Mouse (Mus musculus) olfactory bulb, adult 2 months (tissue): ENCODE results near the gene Bpifb1.
"Not testable (repeated sequence)": the region's sequence is repeated elsewhere in the genome, so short reads cannot be mapped to it uniquely, and the experiment has no call there.

ENCODE experiments used
- CTCF ChIP-seq: fragments of 200-500 bp; IDR thresholded peaks from 2 replicates; pipeline ENCODE4 v1.5.1; 2012; ENCODE audit warnings: low read depth, mild to moderate bottlenecking, low read length, moderate library complexity; ENCODE audit not compliant: insufficient read depth
- POLR2A ChIP-seq: fragments of 200-500 bp; IDR thresholded peaks from 2 replicates; pipeline ENCODE4 v1.6.1; 2012; ENCODE audit warnings: mild to moderate bottlenecking, low read depth, low read length, moderate library complexity; ENCODE audit not compliant: insufficient read depth

DNA sequence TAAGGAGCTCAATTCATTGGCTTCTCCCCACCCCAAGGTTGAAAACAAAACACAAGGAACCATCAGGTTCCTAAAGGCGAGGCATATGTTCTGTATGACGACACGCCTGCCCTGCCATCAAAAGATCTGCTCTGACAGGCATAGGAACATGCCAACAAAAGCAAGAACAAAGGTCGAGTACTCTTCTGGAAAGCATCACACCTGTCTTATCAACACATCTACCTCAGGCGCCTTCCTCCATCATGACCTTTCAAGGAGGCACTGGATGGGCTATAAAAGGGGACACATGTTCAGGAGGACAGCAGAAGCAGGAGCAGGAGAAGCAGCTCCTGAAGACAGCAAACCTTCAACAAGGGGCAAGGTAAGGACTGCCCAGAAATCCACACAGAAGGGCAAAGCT is 66.9 kb downstream of the Bpifb1 start, which contains the start of gene Bpifb9a:
- TF ChIP-seq POLR2A, CTCF: not testable (repeated sequence)
